Mouse (Mus musculus): ENCODE results near the gene Lrrc20.

DNA sequence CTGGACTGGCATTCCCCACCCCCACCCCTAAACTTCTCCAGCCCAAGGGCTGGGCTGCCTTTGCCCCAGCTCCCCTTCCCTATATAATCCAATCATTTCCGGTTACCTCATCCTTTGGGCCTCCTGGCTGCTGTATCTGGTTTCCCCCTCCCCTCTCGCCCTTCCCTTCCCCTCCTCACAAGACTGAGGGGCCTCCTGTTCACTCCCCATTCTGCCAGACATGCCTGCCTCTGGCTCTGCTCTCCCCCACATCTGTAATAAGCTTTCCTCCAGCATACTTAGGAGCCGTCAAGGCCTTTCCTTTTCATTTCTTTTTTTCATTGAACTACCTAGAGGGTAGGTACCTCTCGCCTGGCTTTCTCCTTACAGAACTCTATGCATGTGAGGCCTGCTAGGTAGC is 19.9 kb downstream of the Lrrc20 start:
- no peak for TF ChIP-seq CTCF (IDR thresholded peaks at IDR 0.05; ENCODE audit: extremely low read depth, insufficient read depth, insufficient read length, insufficient replicate concordance)
- TF ChIP-seq POLR2A (IDR thresholded peaks at IDR 0.05; ENCODE audit: low read depth, low read length) = no peak

Measured in spleen, adult 2 months (tissue).